Mouse (Mus musculus) MEL (cell line): ENCODE measurements around the gene Polr2h. TPM values are rescaled to one million over a fixed set of nuclear protein-coding genes. Genes with fewer than 3 reads are reported as not detected.

Experiments used
- DNase-seq: peaks from one replicate; pipeline ENCODE4 v3.0.0; 2011; ENCODE audit warnings: low read depth, low spot score
- H3K27ac ChIP-seq: 2 replicates; pipeline ENCODE4 v1.5.1; 2012; ENCODE audit warnings: low read depth, mild to moderate bottlenecking, control low read depth, low read length, moderate library complexity; ENCODE audit not compliant: control insufficient read depth
- H3K27me3 ChIP-seq, 2 experiments: fragments of 150-350 bp in 1 of 2; sonication (generic) in 1 of 2; 2 replicates each; pipeline ENCODE4 v1.6.1; 2012; ENCODE audit warnings: low read length in 2 of 2, mild to moderate bottlenecking in 2 of 2, improper control_type of control experiment in 1 of 2, moderate library complexity in 1 of 2; ENCODE audit not compliant: insufficient read depth in 2 of 2, control insufficient read depth in 1 of 2
- H3K36me3 ChIP-seq, 2 experiments: 2 replicates each; pipeline ENCODE4 v1.6.1; 2012 to 2014; ENCODE audit warnings: low read length in 2 of 2, improper control_type of control experiment in 1 of 2, inconsistent platforms in 1 of 2, mild to moderate bottlenecking in 1 of 2; ENCODE audit not compliant: insufficient read depth in 2 of 2, control insufficient read depth in 1 of 2
- H3K4me1 ChIP-seq, 2 experiments: fragments of 150-350 bp in 1 of 2; sonication (generic) in 1 of 2; 2 replicates each; pipeline ENCODE4 v1.6.1; 2012; ENCODE audit warnings: low read length in 2 of 2, improper control_type of control experiment in 1 of 2, mild to moderate bottlenecking in 1 of 2; ENCODE audit not compliant: insufficient read depth in 2 of 2, control insufficient read depth in 1 of 2
- H3K4me3 ChIP-seq, 2 experiments: fragments of 150-350 bp in 1 of 2; sonication (generic) in 1 of 2; 2 replicates each; pipeline ENCODE4 v1.5.1; 2012; ENCODE audit warnings: low read depth in 2 of 2, low read length in 2 of 2, mild to moderate bottlenecking in 2 of 2, moderate library complexity in 2 of 2, control low read depth in 1 of 2, improper control_type of control experiment in 1 of 2; ENCODE audit not compliant: control insufficient read depth in 1 of 2, insufficient read depth in 1 of 2
- H3K79me2 ChIP-seq: 2 replicates; pipeline ENCODE4 v1.6.1; 2012; ENCODE audit warnings: mild to moderate bottlenecking, low read length, moderate library complexity; ENCODE audit not compliant: control insufficient read depth, poor library complexity, insufficient read depth
- H3K9ac ChIP-seq: 2 replicates; pipeline ENCODE4 v1.6.1; 2012; ENCODE audit warnings: low read depth, mild to moderate bottlenecking, control low read depth, low read length, moderate library complexity; ENCODE audit not compliant: control insufficient read depth, poor library complexity, severe bottlenecking
- H3K9me3 ChIP-seq: fragments of 150-350 bp; sonication (generic); replicated peaks from 2 replicates; pipeline ENCODE4 v1.6.1; 2012; ENCODE audit warnings: mild to moderate bottlenecking, low read length, improper control_type of control experiment, moderate library complexity; ENCODE audit not compliant: insufficient read depth
- BHLHE40 ChIP-seq: IDR thresholded peaks from 2 replicates; pipeline ENCODE4 v1.6.1; 2012; ENCODE audit warnings: low read depth, mild to moderate bottlenecking, inconsistent platforms, low read length, improper control_type of control experiment, borderline replicate concordance
- CHD1 ChIP-seq: IDR thresholded peaks from 2 replicates; pipeline ENCODE4 v1.6.1; 2012; ENCODE audit warnings: low read depth, mild to moderate bottlenecking, inconsistent platforms, low read length, improper control_type of control experiment
- CHD2 ChIP-seq: IDR thresholded peaks from 2 replicates; pipeline ENCODE4 v1.6.1; 2011; ENCODE audit warnings: low read length, improper control_type of control experiment
- CTCF ChIP-seq, 3 experiments: IDR thresholded peaks in 2 of 3; conservative IDR thresholded peaks in 1 of 3; 2 replicates each; pipeline ENCODE4 v1.5.1; 2011 to 2012; ENCODE audit warnings: low read length in 3 of 3, low read depth in 2 of 3, mild to moderate bottlenecking in 2 of 3, improper control_type of control experiment in 1 of 3, inconsistent platforms in 1 of 3, mixed read lengths in 1 of 3, moderate library complexity in 1 of 3; ENCODE audit not compliant: control insufficient read depth in 1 of 3, insufficient read depth in 1 of 3, poor library complexity in 1 of 3, severe bottlenecking in 1 of 3
- ELF1 ChIP-seq: IDR thresholded peaks from 2 replicates; pipeline ENCODE4 v1.6.1; 2014; ENCODE audit warnings: low read depth, mild to moderate bottlenecking, inconsistent platforms, low read length, improper control_type of control experiment, moderate library complexity
- ETS1 ChIP-seq: IDR thresholded peaks from 2 replicates; pipeline ENCODE4 v1.6.1; 2012; ENCODE audit warnings: low read depth, mild to moderate bottlenecking, inconsistent platforms, low read length, improper control_type of control experiment, moderate library complexity
- GATA1 ChIP-seq: IDR thresholded peaks from 2 replicates; pipeline ENCODE4 v1.6.1; 2011; ENCODE audit warnings: low read depth, low read length, improper control_type of control experiment
- MAFK ChIP-seq: IDR thresholded peaks from 2 replicates; pipeline ENCODE4 v1.6.1; 2011; ENCODE audit warnings: low read depth, mild to moderate bottlenecking, low read length, improper control_type of control experiment, borderline replicate concordance
- MAZ ChIP-seq: IDR thresholded peaks from 2 replicates; pipeline ENCODE4 v1.6.1; 2012; ENCODE audit warnings: low read depth, mild to moderate bottlenecking, inconsistent platforms, low read length, improper control_type of control experiment
- MYC ChIP-seq: IDR thresholded peaks from 2 replicates; pipeline ENCODE4 v1.6.1; 2011; ENCODE audit warnings: low read depth, mild to moderate bottlenecking, low read length, improper control_type of control experiment, moderate library complexity
- NELFE ChIP-seq: IDR thresholded peaks from 2 replicates; pipeline ENCODE4 v1.6.1; 2011; ENCODE audit warnings: low read depth, low read length, improper control_type of control experiment
- NRF1 ChIP-seq: IDR thresholded peaks from 2 replicates; pipeline ENCODE4 v1.6.1; 2014; ENCODE audit warnings: low read depth, mild to moderate bottlenecking, inconsistent platforms, low read length, improper control_type of control experiment, moderate library complexity; ENCODE audit not compliant: poor library complexity, insufficient read depth, severe bottlenecking
- POLR2AphosphoS5 ChIP-seq: IDR thresholded peaks from 2 replicates; pipeline ENCODE4 v1.6.1; 2012; ENCODE audit warnings: low read depth, borderline replicate concordance, mild to moderate bottlenecking, inconsistent platforms, low read length, moderate library complexity, mixed read lengths
- RAD21 ChIP-seq: IDR thresholded peaks from 2 replicates; pipeline ENCODE4 v1.6.1; 2011; ENCODE audit warnings: mild to moderate bottlenecking, low read depth, low read length, improper control_type of control experiment
- RCOR1 ChIP-seq: IDR thresholded peaks from 2 replicates; pipeline ENCODE4 v1.6.1; 2012; ENCODE audit warnings: low read depth, mild to moderate bottlenecking, inconsistent platforms, low read length, improper control_type of control experiment
- SIN3A ChIP-seq: IDR thresholded peaks from 2 replicates; pipeline ENCODE4 v1.6.1; 2012; ENCODE audit warnings: low read length, improper control_type of control experiment, inconsistent platforms
- SMC3 ChIP-seq: IDR thresholded peaks from 2 replicates; pipeline ENCODE4 v1.6.1; 2011; ENCODE audit warnings: low read depth, low read length, improper control_type of control experiment
- TAL1 ChIP-seq: IDR thresholded peaks from 2 replicates; pipeline ENCODE4 v1.6.1; 2012; ENCODE audit warnings: mild to moderate bottlenecking, inconsistent platforms, low read length, moderate library complexity, mixed read lengths
- TBP ChIP-seq: IDR thresholded peaks from 2 replicates; pipeline ENCODE4 v1.8.0; 2011; ENCODE audit warnings: low read depth, low read length, improper control_type of control experiment
- TCF12 ChIP-seq: IDR thresholded peaks from 2 replicates; pipeline ENCODE4 v1.6.1; 2014; ENCODE audit warnings: low read depth, mild to moderate bottlenecking, inconsistent platforms, low read length, improper control_type of control experiment, moderate library complexity
- UBTF ChIP-seq: IDR thresholded peaks from 2 replicates; pipeline ENCODE4 v1.6.1; 2012; ENCODE audit warnings: low read depth, mild to moderate bottlenecking, inconsistent platforms, low read length, improper control_type of control experiment, moderate library complexity, borderline replicate concordance; ENCODE audit not compliant: insufficient read depth
- USF1 ChIP-seq: IDR thresholded peaks from 2 replicates; pipeline ENCODE4 v1.6.1; 2014; ENCODE audit warnings: low read depth, mild to moderate bottlenecking, inconsistent platforms, low read length, improper control_type of control experiment, moderate library complexity
- USF2 ChIP-seq, 2 experiments: IDR thresholded peaks; 2 replicates each; pipeline ENCODE4 v1.6.1; 2011 to 2012; ENCODE audit warnings: improper control_type of control experiment in 2 of 2, low read length in 2 of 2, borderline replicate concordance in 1 of 2, inconsistent platforms in 1 of 2, low read depth in 1 of 2, mild to moderate bottlenecking in 1 of 2; ENCODE audit not compliant: insufficient read depth in 1 of 2
- ZC3H11A ChIP-seq: IDR thresholded peaks from 2 replicates; pipeline ENCODE4 v1.6.1; 2012; ENCODE audit warnings: low read depth, mild to moderate bottlenecking, inconsistent platforms, low read length, improper control_type of control experiment
- ZMIZ1 ChIP-seq: IDR thresholded peaks from 2 replicates; pipeline ENCODE4 v1.6.1; 2012; ENCODE audit warnings: low read depth, mild to moderate bottlenecking, inconsistent platforms, low read length, improper control_type of control experiment, moderate library complexity
- polyA plus RNA-seq, 2 experiments: library from polyadenylated mRNA; stranded (reverse) in 1 of 2; unstranded in 1 of 2; fragments of >175 nt in 1 of 2; fragments of >200 nt in 1 of 2; gene quantifications; 2 replicates each; pipeline versions ENCODE4 v1.2.1 to v1.2.4; 2012; ENCODE audit warnings: low replicate concordance in 2 of 2, low read depth in 1 of 2; ENCODE audit not compliant: insufficient read length in 2 of 2, insufficient read depth in 1 of 2, missing spikeins in 1 of 2
- total RNA-seq: library from RNA; depleted of rRNA; stranded (reverse); fragments of 300-350 nt; gene quantifications from 2 replicates; pipeline ENCODE4 v1.2.3, GENCODE M21; 2012

The Polr2h gene
- total and polyA plus RNA-seq, 3 experiments: 95.4 to 180 TPM; not detected in 1

- TF ChIP-seq MYC: no peak
- no peak for TF ChIP-seq ZC3H11A
- no peak for TF ChIP-seq NRF1
- no peak for TF ChIP-seq ZMIZ1
- no peak for TF ChIP-seq POLR2AphosphoS5
- TF ChIP-seq TCF12: no peak
- no peak for TF ChIP-seq NELFE
- TF ChIP-seq ELF1: no peak
- no peak for TF ChIP-seq UBTF
- no peak for TF ChIP-seq CHD2
- no peak for TF ChIP-seq GATA1
- no peaks in the 10 kb centered on the region for H3K27me3 ChIP-seq
- H3K4me1 ChIP-seq: no peaks in the 10 kb centered on the region
- H3K36me3 ChIP-seq: peaks cover 0 to 4% of the 10 kb centered on the region in 2 experiments; a peak in 3 of 4 replicates
- no peak overlapping the region for H3K9ac ChIP-seq
- H3K79me2 ChIP-seq: peaks cover 5% of the 10 kb centered on the region
- no peak overlapping the region for H3K27ac ChIP-seq
- H3K9me3 ChIP-seq: no peaks in the 10 kb centered on the region
- H3K4me3 ChIP-seq: no peak overlapping the region
- DNase-seq: no peak
Measured at GRCm38 (mm10) chr16:20722736-20723135, 5.3 kb downstream of the Polr2h start.

- Histone ChIP-seq H3K9me3 (no peaks in the 10 kb centered on the region), H3K79me2 (peaks cover 4% of the 10 kb centered on the region), H3K27me3 (no peaks in the 10 kb centered on the region), H3K36me3 (peaks cover 0 to 4% of the 10 kb centered on the region in 2 experiments; a peak in 3 of 4 replicates), H3K9ac (no peak overlapping the region), H3K27ac (no peak overlapping the region), H3K4me3 (no peak overlapping the region), H3K4me1 (no peaks in the 10 kb centered on the region)
- DNase-seq: no peak
- TF ChIP-seq ETS1 (no peak), TAL1 (no peak), RCOR1 (no peak), RAD21 (no peak), CHD1 (no peak), CHD2 (no peak), USF2 (IDR thresholded peaks at IDR 0.05; ENCODE audit: borderline replicate concordance in 1 of 2, insufficient read depth in 1 of 2, low read depth in 1 of 2, low read length in 2 of 2) (no peak), CTCF (IDR thresholded peaks at IDR 0.05 in 2 of 3, conservative IDR thresholded peaks at IDR 0.05 in 1 of 3; ENCODE audit: control insufficient read depth in 1 of 3, insufficient read depth in 1 of 3, low read depth in 2 of 3, low read length in 3 of 3, poor library complexity in 1 of 3, severe bottlenecking in 1 of 3) (no peak), MAZ (no peak), NELFE (no peak), SMC3 (no peak), POLR2AphosphoS5 (no peak), USF1 (no peak), TBP (no peak), SIN3A (no peak), BHLHE40 (no peak), ZC3H11A (no peak), MAFK (no peak)
Measured at GRCm38 (mm10) chr16:20723247-20723646, 5.8 kb downstream of the Polr2h start.
